8 mouse cellular contexts compared by ENCODE assay signal in genomic region chr2:30124472-30125274, GRCm38 (mm10). TPM values are rescaled to one million over a fixed set of nuclear protein-coding genes. Genes with fewer than 3 reads are reported as not detected.
DNase-seq lines count a peak whose midpoint lies in the region; ATAC-seq and TF ChIP-seq lines count a peak whose summit lies in the region.

Zer1 (minus strand) TSS chr2:30124585.

- WGBS in hindbrain, embryonic 14.5 days = 8% methylated on average over 31 of the region's 31 CpGs

- H3K9ac ChIP-seq in hindbrain, embryonic 14.5 days = peak within 1 kb of the TSS; percentile 78

- TF ChIP-seq CTCF in Patski (IDR thresholded peaks at IDR 0.05) = no peak

- no peaks in the 10 kb centered on the region for H3K9me3 ChIP-seq in hindbrain, embryonic 14.5 days (ENCODE audit: control insufficient read depth, low read length)

- in situ Hi-C loops in Patski (cut with MboI; ENCODE audit: low pct_unique_long_range_greater_than_20kb) = no loop called here

- H3K4me2 ChIP-seq in hindbrain, embryonic 14.5 days (replicated peaks) = peak within 1 kb of the TSS; percentile 58

- peaks cover 9% of the 10 kb centered on the region; the same call in 1 of the 2 replicates for H3K36me3 ChIP-seq in hindbrain, embryonic 14.5 days (replicated peaks; ENCODE audit: control insufficient read depth, insufficient read depth)

- H3K4me1 ChIP-seq in hindbrain, embryonic 14.5 days (replicated peaks; ENCODE audit: control insufficient read depth, insufficient read depth, low read length) = peaks cover 23% of the 10 kb centered on the region

- peak within 1 kb of the TSS; percentile 83 for H3K27ac ChIP-seq in hindbrain, embryonic 14.5 days

- POLR2A ChIA-PET in Patski (lab: Charles Lee) = interaction anchor here (0.8 to 4.7 kb wide), 5 partner anchors 9 to 140 kb away, joined by 3 to 18 read pairs (median 3); partner anchors contain the start of gene Tbc1d13

- peak; percentile 81 for ATAC-seq in Patski
- peak; percentile 96 for ATAC-seq in hindbrain, embryonic 14.5 days (ENCODE audit: low FRiP score)

- CTCF ChIA-PET in Patski (lab: Charles Lee) = interaction anchor here (4.0 kb wide), 1 partner anchor 37 kb away, joined by 12 read pairs; no protein-coding TSS in a partner anchor

- no peaks in the 10 kb centered on the region for H3K27me3 ChIP-seq in Patski
- no peaks in the 10 kb centered on the region for H3K27me3 ChIP-seq in hindbrain, embryonic 14.5 days (ENCODE audit: control insufficient read depth, insufficient read depth, low read length)

- peak within 1 kb of the TSS; percentile 57 for H3K4me3 ChIP-seq in hindbrain, embryonic 14.5 days (replicated peaks; ENCODE audit: low read length)

- DNase-seq in Patski (ENCODE audit: low read depth, low spot score) = peak; percentile 47
- DNase-seq in cerebellum, postnatal 14 days = peak; percentile 97 to 98
- DNase-seq in frontal cortex, postnatal 25 days (ENCODE audit: low spot score in 2 of 2) = peak; percentile 87 to 90
- peak; percentile 90 for DNase-seq in hindbrain, embryonic 14.5 days (ENCODE audit: low spot score)
- peak; percentile 95 to 96 for DNase-seq in layer of hippocampus, postnatal 36 days
- DNase-seq in lung, postnatal 36 days = peak; percentile 98
- DNase-seq in retina, postnatal 1 day = peak; percentile 97
- peak; percentile 93 to 94 for DNase-seq in urinary bladder, adult 18-20 months (ENCODE audit: low spot score in 2 of 2)

RNA-seq across cellular contexts. Expression of gene Zer1, which starts in this region (rescaled TPM):
- 26.5 TPM for polyA plus RNA-seq in Patski (2021)
- 13.2 and 16.0 TPM in 2 replicates for polyA plus RNA-seq in hindbrain, embryonic 14.5 days (2014; fragmentation: Nextera tagmentation; extraction: Ambion mirVana)
- 100 to 1,000 TPM; 189 to 198 TPM for total RNA-seq in layer of hippocampus, postnatal 36 days (2021)

Comparison
In these comparisons a context has a peak if more than half of its experiments do, and no peak if none do; other contexts are left out.
1. Peak in every context shown above with its lines: DNase-seq, ATAC-seq, H3K4me3 ChIP-seq and H3K27ac ChIP-seq.
2. DNase-seq: peak in every context shown above with its lines; median percentile 98 in lung, postnatal 36 days; 98 in cerebellum, postnatal 14 days; 97 in retina, postnatal 1 day; 96 in layer of hippocampus, postnatal 36 days; 94 in urinary bladder, adult 18-20 months; 90 in hindbrain, embryonic 14.5 days; 88 in frontal cortex, postnatal 25 days; 47 in Patski.